Mouse (Mus musculus) liver, embryonic 13.5 days (tissue): ENCODE data around the gene Qser1. TPM values are rescaled to one million over a fixed set of nuclear protein-coding genes. Genes with fewer than 3 reads are reported as not detected.

ENCODE experiments used
- ATAC-seq: fragments of 200-750 bp; cut with Nextera tagmentation; 2 replicates; pipeline ENCODE4 v1.8.0; 2017; ENCODE audit warnings: low read depth, mild to moderate bottlenecking, moderate number of reproducible peaks, moderate library complexity
- DNase-seq: peaks from one replicate; pipeline ENCODE4 v3.0.0; 2022
- H3K27ac ChIP-seq: fragments of 300-500 bp; sonication (generic); 2 replicates; pipeline ENCODE4 v1.5.1; 2015; ENCODE audit warnings: moderate library complexity, mild to moderate bottlenecking, inconsistent platforms
- H3K27me3 ChIP-seq: fragments of 300-500 bp; sonication (generic); 2 replicates; pipeline ENCODE4 v1.6.1; 2015; ENCODE audit warnings: mild to moderate bottlenecking, inconsistent platforms
- H3K36me3 ChIP-seq: fragments of 300-500 bp; sonication (generic); 2 replicates; pipeline ENCODE4 v1.6.1; 2015; ENCODE audit warnings: mild to moderate bottlenecking, inconsistent platforms
- H3K4me1 ChIP-seq: fragments of 300-500 bp; sonication (generic); replicated peaks from 2 replicates; pipeline ENCODE4 v1.6.1; 2015; ENCODE audit warnings: inconsistent platforms
- H3K4me2 ChIP-seq: fragments of 300-500 bp; sonication (generic); 2 replicates; pipeline ENCODE4 v1.6.1; 2015; ENCODE audit warnings: inconsistent platforms, mild to moderate bottlenecking, moderate library complexity
- H3K4me3 ChIP-seq: fragments of 300-500 bp; sonication (generic); replicated peaks from 2 replicates; pipeline ENCODE4 v1.5.1; 2015; ENCODE audit warnings: mild to moderate bottlenecking, inconsistent platforms
- H3K9ac ChIP-seq: fragments of 300-500 bp; sonication (generic); 2 replicates; pipeline ENCODE4 v1.6.1; 2015; ENCODE audit warnings: mild to moderate bottlenecking, inconsistent platforms
- H3K9me3 ChIP-seq: fragments of 300-500 bp; sonication (generic); replicated peaks from 2 replicates; pipeline ENCODE4 v1.6.1; 2016; ENCODE audit warnings: inconsistent platforms
- WGBS: fragments of 180-500 bp; shearing (Covaris S2); methylation state at CpG from one replicate; pipeline ENCODE4 v1.1.7; 2015; ENCODE audit not compliant: insufficient replicate concordance; 5-methylcytosine and 5-hydroxymethylcytosine counted together
- polyA plus RNA-seq: library from polyadenylated mRNA; unstranded; fragments of >200 nt; fragmentation: Nextera tagmentation; extraction: Ambion mirVana; gene quantifications from 2 replicates; pipeline ENCODE4 v1.2.1, GENCODE M21; 2015

Qser1 gene
- polyA plus RNA-seq, 1 experiment from 2014 or later, result 2.3 TPM

DNA sequence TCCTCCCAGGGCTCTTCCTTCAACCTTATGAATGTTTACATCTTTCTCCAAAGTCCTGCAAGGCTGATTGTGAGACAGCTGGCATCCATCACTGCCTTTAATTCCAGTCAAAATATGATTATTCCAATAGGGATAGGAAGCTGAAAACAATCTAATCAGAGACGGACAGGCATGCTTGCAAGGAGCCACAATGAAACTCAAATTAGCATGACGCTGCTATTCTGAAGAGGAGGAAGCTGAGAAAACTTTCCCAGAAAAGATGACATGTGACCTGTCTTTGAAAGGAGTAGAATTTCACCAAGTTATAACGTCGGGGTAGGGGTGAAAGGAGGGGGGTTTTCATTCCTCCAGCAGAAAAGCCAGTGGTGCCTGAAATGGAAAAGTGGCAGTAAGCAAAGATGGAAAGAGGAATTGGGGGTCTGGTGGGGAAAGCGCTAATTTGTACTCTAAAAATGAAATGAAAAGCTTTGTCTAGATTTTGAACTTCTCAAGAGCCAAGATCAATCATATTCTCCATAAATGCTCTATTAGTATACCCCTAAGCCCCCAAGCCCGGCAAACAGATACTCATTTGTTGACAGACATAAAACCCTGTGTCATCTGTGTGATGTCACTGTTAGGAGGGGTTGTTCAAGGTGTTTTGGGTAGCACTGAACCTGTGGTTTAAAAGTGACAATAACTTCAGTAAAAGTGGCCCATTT, 105.7 kb downstream of the Qser1 start:
- WGBS, result 24% methylated on average over 6 of the region's 6 CpGs
- no peak for DNase-seq
- H3K4me3 ChIP-seq, result peak overlapping the region; percentile 68

DNA sequence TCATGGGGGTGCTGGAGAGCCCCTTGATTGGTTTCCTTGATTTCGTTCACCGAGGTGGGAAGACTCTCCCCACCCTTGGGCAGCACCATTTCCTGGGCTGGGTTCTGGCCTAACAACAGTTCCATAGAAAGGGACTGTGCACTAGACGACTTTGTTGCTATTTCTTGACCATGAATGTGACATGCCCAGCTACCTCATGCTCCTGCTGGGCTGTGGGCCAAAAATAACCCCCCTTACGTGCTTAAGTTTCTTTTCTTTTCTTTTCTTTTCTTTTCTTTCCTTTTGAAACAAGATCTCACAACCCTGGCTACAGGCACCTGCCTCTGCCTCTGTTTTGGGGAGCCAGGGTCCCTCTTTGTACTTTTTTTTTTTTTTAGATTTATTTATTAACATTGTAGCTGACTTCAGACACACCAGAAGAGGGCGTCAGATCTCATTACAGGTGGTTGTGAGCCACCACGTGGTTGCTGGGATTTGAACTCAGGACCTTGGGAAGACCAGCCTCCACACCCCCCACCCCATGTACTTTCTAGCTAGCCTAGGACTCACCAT, 106.7 kb downstream of the Qser1 start:
- WGBS, result 53% methylated on average over 6 of the region's 6 CpGs
- Histone ChIP-seq H3K9me3 (no peaks in the 10 kb centered on the region), H3K4me2 (no peak overlapping the region), H3K27ac (no peak overlapping the region), H3K9ac (no peak overlapping the region), H3K4me1 (peaks cover 11% of the 10 kb centered on the region), H3K4me3 (no peak overlapping the region), H3K36me3 (no peaks in the 10 kb centered on the region), H3K27me3 (peaks cover 45% of the 10 kb centered on the region)
- ATAC-seq, result no peak
- DNase-seq, result no peak

More for the DNA sequence above, 105.7 kb downstream of the Qser1 start:
- H3K9ac ChIP-seq, result no peak overlapping the region
- no peaks in the 10 kb centered on the region for H3K9me3 ChIP-seq
- no peaks in the 10 kb centered on the region for H3K36me3 ChIP-seq
- H3K27ac ChIP-seq, result no peak overlapping the region
- H3K4me2 ChIP-seq, result peak overlapping the region; percentile 68
- no peak for ATAC-seq
- peaks cover 11% of the 10 kb centered on the region for H3K4me1 ChIP-seq
- peaks cover 45% of the 10 kb centered on the region for H3K27me3 ChIP-seq

Other genes with a start within 250 kb of the Qser1 start
- 31.0 and 38.2 TPM in 2 replicates for gene Cstf3, start 226.2 kb downstream of the Qser1 start, polyA plus RNA-seq
- gene Tcp11l1, start 104.6 kb downstream of the Qser1 start, polyA plus RNA-seq, result 6.8 and 6.9 TPM in 2 replicates
- gene Pin1rt1, start 100.4 kb downstream of the Qser1 start, polyA plus RNA-seq, result not detected in 2 replicates
- 9.8 and 13.2 TPM in 2 replicates for gene Depdc7, start 73.9 kb downstream of the Qser1 start, polyA plus RNA-seq
- gene Prrg4, start 33.1 kb upstream of the Qser1 start, polyA plus RNA-seq, result 0.23 and 0.25 TPM in 2 replicates
- gene Ccdc73, start 51.0 kb upstream of the Qser1 start, polyA plus RNA-seq, result 3.2 and 4.6 TPM in 2 replicates
- 213 and 231 TPM in 2 replicates for gene Eif3m, start 200.3 kb upstream of the Qser1 start, polyA plus RNA-seq